Mouse (Mus musculus) heart, embryonic 13.5 days (tissue): ENCODE data around the gene Gbp3. TPM values are rescaled to one million over a fixed set of nuclear protein-coding genes. Genes with fewer than 3 reads are reported as not detected.
A peak's percentile ranks its signal among the peaks of the same experiment; 100 is the strongest.
"Not testable (repeated sequence)": the region's sequence is repeated elsewhere in the genome, so short reads cannot be mapped to it uniquely, and the experiment has no call there.

Experiments
- ATAC-seq: fragments of 200-750 bp; cut with Nextera tagmentation; 2 replicates; pipeline ENCODE4 v1.8.0; 2017; ENCODE audit warnings: moderate TSS enrichment; ENCODE audit not compliant: insufficient number of reproducible peaks, low FRiP score, low TSS enrichment; ENCODE audit errors: extremely low read depth
- H3K27ac ChIP-seq: fragments of 300-500 bp; sonication (generic); replicated peaks from 2 replicates; pipeline ENCODE4 v1.5.1; 2015; ENCODE audit warnings: moderate library complexity, mild to moderate bottlenecking, inconsistent platforms
- H3K27me3 ChIP-seq: fragments of 300-500 bp; sonication (generic); replicated peaks from 2 replicates; pipeline ENCODE4 v1.6.1; 2015; ENCODE audit warnings: mild to moderate bottlenecking, inconsistent platforms
- H3K36me3 ChIP-seq: fragments of 300-500 bp; sonication (generic); 2 replicates; pipeline ENCODE4 v1.6.1; 2015; ENCODE audit warnings: mild to moderate bottlenecking, inconsistent platforms
- H3K4me1 ChIP-seq: fragments of 300-500 bp; sonication (generic); 2 replicates; pipeline ENCODE4 v1.6.1; 2015; ENCODE audit warnings: inconsistent platforms
- H3K4me2 ChIP-seq: fragments of 300-500 bp; sonication (generic); 2 replicates; pipeline ENCODE4 v1.6.1; 2015; ENCODE audit warnings: inconsistent platforms, mild to moderate bottlenecking, moderate library complexity
- H3K4me3 ChIP-seq: fragments of 300-500 bp; sonication (generic); 2 replicates; pipeline ENCODE4 v1.5.1; 2015; ENCODE audit warnings: moderate library complexity, mild to moderate bottlenecking, inconsistent platforms
- H3K9ac ChIP-seq: fragments of 300-500 bp; sonication (generic); 2 replicates; pipeline ENCODE4 v1.6.1; 2015; ENCODE audit warnings: inconsistent platforms, mild to moderate bottlenecking, moderate library complexity
- H3K9me3 ChIP-seq: fragments of 300-500 bp; sonication (generic); 2 replicates; pipeline ENCODE4 v1.6.1; 2016; ENCODE audit warnings: inconsistent platforms
- WGBS: fragments of 180-500 bp; shearing (Covaris S2); methylation state at CpG from one replicate; pipeline ENCODE4 v1.1.7; 2015; ENCODE audit warnings: mixed read lengths; 5-methylcytosine and 5-hydroxymethylcytosine counted together
- polyA plus RNA-seq: library from polyadenylated mRNA; unstranded; fragments of >200 nt; fragmentation: Nextera tagmentation; extraction: Ambion mirVana; gene quantifications from 2 replicates; pipeline ENCODE4 v1.2.1, GENCODE M21; 2015

The Gbp3 gene
- 1.6 and 2.2 TPM in 2 replicates for polyA plus RNA-seq

DNA sequence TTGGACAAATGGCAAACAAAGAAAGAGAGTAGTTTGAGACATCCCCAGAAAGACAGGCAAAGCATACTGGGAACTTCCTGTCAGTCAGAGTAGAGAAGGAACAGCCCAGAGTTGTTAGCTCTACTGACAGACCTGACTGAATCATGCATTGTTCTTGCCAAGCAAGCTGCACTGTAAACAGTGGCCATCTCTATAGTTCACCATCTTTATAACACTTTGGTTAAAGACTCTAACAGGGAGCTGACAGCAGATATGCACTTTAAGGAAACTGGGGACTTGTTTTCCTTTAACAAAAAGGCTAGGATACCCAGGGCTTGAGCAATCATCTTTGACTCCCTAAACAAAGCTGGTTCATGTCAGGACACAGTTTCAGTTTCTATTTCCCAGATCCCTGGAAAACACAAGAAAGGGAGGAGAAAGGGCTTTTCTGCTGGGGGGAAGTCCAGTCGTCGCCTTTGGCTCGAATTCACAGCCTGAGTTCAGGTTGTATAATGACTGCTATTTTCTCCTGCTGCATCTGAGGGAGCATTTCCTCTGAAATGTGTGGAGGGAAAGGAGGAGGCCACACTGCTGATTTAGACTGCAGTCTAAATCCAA lies at the start of gene Gbp3:
Gene Gbp3, plus strand, starts transcription at position 395 of the 597 bp plus-strand sequence.
- no peak for ATAC-seq
- Histone ChIP-seq H3K36me3 (no peaks in the 10 kb centered on the region), H3K27ac (peak within 1 kb of the TSS; percentile 45), H3K4me3 (peak within 1 kb of the TSS; percentile 57), H3K27me3 (no peaks in the 10 kb centered on the region), H3K9ac (peak within 1 kb of the TSS; percentile 72), H3K4me1 (peaks cover 8% of the 10 kb centered on the region), H3K9me3 (no peaks in the 10 kb centered on the region), H3K4me2 (peak within 1 kb of the TSS; percentile 71)
- 23% methylated on average over 3 of the region's 3 CpGs for WGBS

DNA sequence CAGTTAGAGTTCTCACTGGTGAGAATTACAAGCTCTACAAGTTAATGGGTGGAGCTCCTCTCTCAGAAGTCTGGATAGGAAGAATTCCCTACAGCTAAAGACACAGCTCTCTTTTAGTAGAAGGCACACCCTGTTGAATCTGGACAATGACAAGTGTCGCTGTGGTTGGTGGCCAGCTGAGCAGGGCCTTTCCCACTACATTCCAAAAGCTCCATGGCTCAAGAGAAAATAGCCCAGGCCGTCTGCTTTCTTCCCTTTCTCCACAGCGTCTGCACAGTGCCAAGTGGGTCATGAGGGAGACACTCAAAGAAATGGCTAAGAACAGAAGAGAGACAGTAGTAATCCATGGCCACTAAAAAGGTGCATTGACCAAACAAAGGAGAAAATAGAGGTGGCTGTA lies 31.7 kb upstream of the Gbp3 start:
- H3K36me3 ChIP-seq = no peaks in the 10 kb centered on the region
- no peaks in the 10 kb centered on the region; the same call in none of the 2 replicates for H3K27me3 ChIP-seq
- H3K27ac ChIP-seq = no peak overlapping the region
- WGBS = 63% methylated on average over 3 of the region's 3 CpGs
- peaks cover 4% of the 10 kb centered on the region; the same call in 1 of the 2 replicates for H3K4me1 ChIP-seq
- H3K4me2 ChIP-seq = no peak overlapping the region
- H3K9ac ChIP-seq = no peak overlapping the region
- ATAC-seq = no peak
- no peak overlapping the region for H3K4me3 ChIP-seq
- 0 out of 2 replicates have a peak, but pooled peaks cover 2% of the 10 kb centered on the region for H3K9me3 ChIP-seq

DNA sequence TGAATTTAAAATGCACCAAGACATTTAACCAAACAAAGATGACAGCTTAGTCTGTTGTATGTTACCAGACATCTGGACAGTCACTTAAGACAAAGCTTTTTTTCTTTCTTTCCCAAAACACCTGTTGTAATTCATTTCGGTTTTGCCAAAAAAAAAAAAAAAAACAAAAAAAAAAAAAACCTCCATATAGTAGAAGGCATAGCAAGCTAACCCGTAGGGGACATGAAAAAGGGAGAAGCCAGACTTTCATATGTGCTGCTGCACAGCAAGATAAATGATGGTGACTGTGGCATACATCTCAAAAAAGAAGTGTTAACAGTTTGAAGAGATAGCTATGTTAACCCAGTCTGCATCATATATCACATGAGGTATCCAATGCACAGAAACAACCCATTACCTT lies 30.2 kb upstream of the Gbp3 start:
- H3K9ac ChIP-seq = peak overlapping the region; percentile 78
- H3K9me3 ChIP-seq = 0 out of 2 replicates have a peak, but pooled peaks cover 2% of the 10 kb centered on the region
- H3K4me3 ChIP-seq = peak overlapping the region; percentile 71
- no peak for ATAC-seq
- no peaks in the 10 kb centered on the region; the same call in none of the 2 replicates for H3K27me3 ChIP-seq
- peak overlapping the region; percentile 87 for H3K4me2 ChIP-seq
- no peak overlapping the region for H3K27ac ChIP-seq
- H3K36me3 ChIP-seq = no peaks in the 10 kb centered on the region
- peaks cover 4% of the 10 kb centered on the region; the same call in 1 of the 2 replicates for H3K4me1 ChIP-seq
- WGBS = 34% methylated on average over 2 of the region's 2 CpGs

DNA sequence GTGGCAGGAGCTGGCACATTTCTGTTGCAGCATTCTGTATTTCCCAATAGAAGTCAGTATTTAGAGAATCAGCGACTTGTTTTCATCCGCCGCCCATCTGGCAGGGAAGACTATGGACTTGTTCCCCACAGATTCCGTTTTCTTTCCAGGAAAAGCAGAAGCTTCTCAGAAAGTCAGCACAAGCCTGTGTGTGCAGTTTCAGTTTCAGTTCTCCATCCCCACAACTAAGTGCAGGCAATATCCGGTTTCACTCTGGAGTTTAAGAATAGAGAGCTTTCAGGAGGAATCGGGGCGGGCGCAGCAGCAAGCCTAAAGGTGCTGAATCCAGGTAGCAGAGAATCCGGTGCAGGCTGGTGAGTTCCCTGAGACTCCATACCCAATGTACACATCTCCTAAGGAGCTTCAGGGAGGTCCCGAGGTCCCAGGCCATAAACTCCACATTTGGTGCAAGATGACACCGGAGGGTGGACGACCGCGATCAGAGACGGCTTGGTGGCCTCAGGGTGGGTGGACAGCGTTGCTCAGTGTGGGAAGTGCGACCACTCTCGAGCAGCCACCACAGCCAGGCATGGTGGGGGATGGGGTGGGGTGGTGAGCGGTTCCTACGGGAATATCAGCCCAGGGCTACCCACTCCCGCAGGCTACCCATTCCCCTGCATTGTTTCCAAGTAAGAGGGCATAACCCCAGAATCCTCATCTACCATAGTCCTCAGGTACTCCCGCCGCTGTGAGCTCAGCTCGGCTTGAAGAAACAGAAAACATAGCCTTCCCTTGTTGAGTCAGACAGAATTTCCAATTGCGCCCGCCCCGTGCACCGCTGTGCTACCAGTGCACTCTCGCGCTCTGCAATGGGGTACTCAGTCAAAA lies 29.5 kb upstream of the Gbp3 start, which contains the start of gene Gbp7:
Gene Gbp7, plus strand, starts transcription at position 256 of the 867 bp plus-strand sequence.
- Histone ChIP-seq H3K9ac (peak within 1 kb of the TSS; percentile 78), H3K4me3 (peak within 1 kb of the TSS; percentile 71), H3K27me3 (no peaks in the 10 kb centered on the region; the same call in none of the 2 replicates), H3K9me3 (no peaks in the 10 kb centered on the region), H3K27ac (0 out of 2 replicates have a peak within 1 kb of the TSS, but pooled peaks have one; percentile 6), H3K36me3 (no peaks in the 10 kb centered on the region), H3K4me2 (peak within 1 kb of the TSS; percentile 87), H3K4me1 (peaks cover 4% of the 10 kb centered on the region; the same call in 1 of the 2 replicates)
- no peak; the same call in none of the 2 replicates for ATAC-seq
- under 1% methylated on average over 30 of the region's 30 CpGs for WGBS

DNA sequence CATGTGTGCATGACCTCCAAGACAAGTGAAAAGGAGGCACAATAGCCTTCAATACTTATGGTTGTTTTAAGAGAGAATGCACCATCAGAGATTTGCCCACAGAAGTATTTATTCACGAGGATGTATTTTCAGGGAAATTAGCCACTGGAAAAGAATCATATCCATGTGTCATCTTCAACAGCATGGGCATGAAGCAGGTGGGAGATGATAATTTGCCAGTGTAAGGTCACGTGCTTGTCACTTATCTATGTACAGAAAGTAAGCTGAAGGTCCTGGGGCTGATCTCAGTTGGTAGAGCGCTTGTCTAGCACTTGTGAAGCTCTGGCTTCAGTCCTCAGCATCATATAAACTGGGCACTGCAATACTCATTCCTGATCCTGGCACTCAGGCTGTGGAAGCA lies 28.2 kb upstream of the Gbp3 start:
- Histone ChIP-seq H3K4me2 (no peak overlapping the region), H3K4me3 (no peak overlapping the region), H3K9me3 (no peaks in the 10 kb centered on the region), H3K9ac (no peak overlapping the region), H3K36me3 (no peaks in the 10 kb centered on the region), H3K27ac (no peak overlapping the region), H3K27me3 (no peaks in the 10 kb centered on the region; the same call in none of the 2 replicates), H3K4me1 (peaks cover 4% of the 10 kb centered on the region; the same call in 1 of the 2 replicates)
- no peak for ATAC-seq
- 74% methylated on average over 3 of the region's 3 CpGs for WGBS

DNA sequence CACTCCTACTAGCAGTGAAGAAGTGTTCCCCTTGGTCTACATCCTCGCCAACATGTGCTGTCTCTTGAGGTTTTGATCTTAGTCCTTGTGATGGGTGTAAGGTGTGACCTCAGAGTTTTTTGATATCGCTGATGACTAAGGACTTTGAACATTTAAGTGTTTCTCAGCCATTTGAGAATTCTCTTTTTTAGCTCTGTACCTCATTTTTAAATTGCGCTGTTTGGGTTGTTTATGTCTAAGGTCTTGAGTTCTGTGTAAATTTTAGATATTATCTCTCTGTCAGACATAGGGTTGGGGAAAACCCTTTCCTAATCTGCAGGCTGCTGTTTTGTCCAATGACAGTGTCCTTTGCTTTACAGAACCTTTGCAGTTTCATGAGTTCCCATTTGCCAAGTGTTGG lies 26.6 kb upstream of the Gbp3 start:
- Histone ChIP-seq H3K9ac (no peak overlapping the region), H3K4me1 (peaks cover 4% of the 10 kb centered on the region; the same call in 1 of the 2 replicates), H3K4me3 (no peak overlapping the region), H3K36me3 (no peaks in the 10 kb centered on the region), H3K9me3 (no peaks in the 10 kb centered on the region), H3K27ac (no peak overlapping the region), H3K27me3 (no peaks in the 10 kb centered on the region; the same call in none of the 2 replicates), H3K4me2 (no peak overlapping the region)
- no peak for ATAC-seq
- WGBS = 71% methylated on average over 3 of the region's 3 CpGs

DNA sequence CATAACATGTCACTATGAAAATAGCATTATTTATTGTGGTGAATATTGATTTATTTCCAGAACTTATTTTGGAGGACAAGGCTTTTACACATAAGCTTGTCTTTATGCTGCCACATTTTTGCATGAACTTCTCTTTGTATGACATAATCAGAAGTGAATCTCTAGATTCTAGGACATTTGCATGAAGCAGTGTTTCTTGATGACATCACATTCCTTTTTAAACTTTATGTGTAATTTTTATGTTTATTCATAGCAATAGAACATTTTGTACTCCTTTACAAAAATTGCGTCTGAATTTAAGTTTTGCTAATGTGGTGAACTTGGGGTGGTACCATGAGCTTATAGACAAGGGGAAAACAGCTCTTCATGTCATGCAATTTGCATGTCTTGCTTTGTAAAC lies 24.2 kb upstream of the Gbp3 start:
- H3K4me3 ChIP-seq = no peak overlapping the region
- no peak for ATAC-seq
- WGBS = 56% methylated on average over 1 of the region's 1 CpGs

DNA sequence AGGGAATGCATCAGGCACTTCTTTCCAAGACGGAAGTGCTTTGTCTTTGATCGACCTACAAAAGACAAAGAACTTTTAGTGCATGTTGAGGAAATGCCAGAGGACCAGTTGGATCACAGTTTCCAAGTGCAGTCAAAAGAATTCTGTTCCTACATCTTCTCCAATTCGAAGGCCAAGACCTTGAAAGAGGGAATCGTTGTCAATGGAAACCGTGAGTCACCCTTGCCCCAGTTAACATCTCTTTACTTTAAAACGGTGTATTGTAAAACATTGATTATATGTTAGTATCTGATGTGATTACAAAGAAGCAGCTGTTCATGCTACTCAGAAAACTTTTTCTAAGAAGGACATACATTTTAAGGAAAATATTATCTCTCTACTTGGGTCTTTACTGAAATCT lies 18.4 kb upstream of the Gbp3 start:
- no peaks in the 10 kb centered on the region for H3K9me3 ChIP-seq
- no peak overlapping the region for H3K27ac ChIP-seq
- H3K4me3 ChIP-seq = no peak overlapping the region
- ATAC-seq = no peak
- H3K4me2 ChIP-seq = no peak overlapping the region
- H3K36me3 ChIP-seq = no peaks in the 10 kb centered on the region
- H3K4me1 ChIP-seq = no peaks in the 10 kb centered on the region
- 73% methylated on average over 6 of the region's 6 CpGs for WGBS
- no peak overlapping the region for H3K9ac ChIP-seq
- no peaks in the 10 kb centered on the region for H3K27me3 ChIP-seq

More for the DNA sequence above, 24.2 kb upstream of the Gbp3 start:
- no peak overlapping the region for H3K9ac ChIP-seq
- no peaks in the 10 kb centered on the region for H3K4me1 ChIP-seq
- H3K9me3 ChIP-seq = no peaks in the 10 kb centered on the region
- H3K27me3 ChIP-seq = no peaks in the 10 kb centered on the region; the same call in none of the 2 replicates
- no peak overlapping the region for H3K4me2 ChIP-seq
- H3K27ac ChIP-seq = no peak overlapping the region
- H3K36me3 ChIP-seq = no peaks in the 10 kb centered on the region

DNA sequence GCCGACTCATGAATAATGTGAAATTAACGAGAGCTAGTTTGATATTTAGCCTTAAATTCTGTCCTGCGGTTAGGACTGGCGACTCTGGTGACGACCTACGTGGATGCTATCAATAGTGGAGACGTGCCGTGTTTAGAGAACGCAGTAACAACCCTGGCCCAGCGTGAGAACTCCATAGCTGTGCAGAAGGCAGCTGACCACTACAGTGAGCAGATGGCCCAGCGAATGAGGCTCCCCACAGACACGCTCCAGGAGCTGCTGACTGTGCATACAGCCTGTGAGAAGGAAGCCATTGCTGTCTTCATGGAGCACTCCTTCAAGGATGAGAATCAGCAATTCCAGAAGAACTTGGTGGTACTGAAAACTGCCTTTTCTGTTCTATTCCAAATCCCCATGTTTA lies 17.1 kb upstream of the Gbp3 start:
- H3K9me3 ChIP-seq, H3K4me3 ChIP-seq, ATAC-seq, H3K27me3 ChIP-seq, H3K4me2 ChIP-seq, H3K36me3 ChIP-seq, H3K4me1 ChIP-seq, H3K9ac ChIP-seq, H3K27ac ChIP-seq: not testable (repeated sequence)
- 78% methylated on average over 12 of the region's 12 CpGs for WGBS

DNA sequence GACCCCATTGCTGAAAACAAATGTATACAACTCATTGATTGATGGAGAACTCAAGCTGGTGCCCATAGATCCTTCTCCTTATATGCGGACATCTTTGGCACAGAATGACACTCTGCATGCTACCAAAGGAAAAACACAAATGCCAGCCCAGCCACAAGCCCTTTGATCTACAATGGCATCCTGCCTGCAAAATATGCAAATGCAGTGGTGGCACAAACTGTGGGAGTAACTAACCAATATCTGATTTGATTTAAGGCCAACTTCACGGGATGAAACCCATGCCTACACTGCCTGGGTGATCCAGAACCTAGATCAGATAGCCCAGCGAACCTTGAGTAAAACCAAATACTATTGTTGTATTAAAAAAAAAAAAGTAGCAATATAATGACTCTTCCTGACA lies 13.1 kb upstream of the Gbp3 start:
- Histone ChIP-seq H3K9ac (no peak overlapping the region), H3K4me2 (no peak overlapping the region), H3K4me1 (no peaks in the 10 kb centered on the region), H3K36me3 (no peaks in the 10 kb centered on the region), H3K4me3 (no peak overlapping the region), H3K27me3 (no peaks in the 10 kb centered on the region), H3K27ac (no peak overlapping the region), H3K9me3 (no peaks in the 10 kb centered on the region)
- ATAC-seq = no peak
- 78% methylated on average over 3 of the region's 3 CpGs for WGBS

DNA sequence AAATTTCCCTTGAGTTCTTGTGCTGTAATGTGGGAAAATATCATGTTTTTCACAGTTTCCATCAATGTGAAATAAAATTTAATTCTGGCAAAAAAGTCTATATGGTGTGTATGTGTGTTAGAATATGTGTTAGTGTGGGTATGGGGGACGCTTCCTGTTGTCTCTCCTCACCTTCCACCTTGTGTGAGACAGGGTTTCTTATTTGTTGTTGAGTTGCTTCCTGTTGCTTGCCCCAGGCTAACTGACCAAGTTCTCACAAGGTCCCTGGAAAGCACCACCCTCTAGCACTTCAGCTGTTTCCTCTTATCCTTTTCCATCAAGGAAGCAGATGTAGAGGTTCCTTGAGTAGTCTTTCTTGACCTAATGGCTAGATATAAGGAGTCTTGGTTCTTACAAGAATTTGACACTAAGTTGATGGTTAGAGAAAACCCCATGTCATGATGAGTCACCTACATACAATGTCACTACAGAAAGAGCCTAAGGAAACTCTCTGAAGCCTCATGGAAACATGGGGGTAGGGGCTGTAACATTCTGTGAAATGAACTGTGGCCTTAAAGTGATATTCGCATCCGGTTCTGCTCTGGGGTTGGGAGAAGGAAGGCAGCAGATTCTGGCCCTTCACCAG lies 9.7 kb upstream of the Gbp3 start:
- no peaks in the 10 kb centered on the region for H3K36me3 ChIP-seq
- H3K4me3 ChIP-seq = no peak overlapping the region
- H3K27ac ChIP-seq = no peak overlapping the region
- no peak overlapping the region for H3K4me2 ChIP-seq
- no peaks in the 10 kb centered on the region for H3K9me3 ChIP-seq
- no peak for ATAC-seq
- WGBS = 77% methylated on average over 3 of the region's 3 CpGs
- H3K9ac ChIP-seq = no peak overlapping the region
- no peaks in the 10 kb centered on the region for H3K27me3 ChIP-seq
- H3K4me1 ChIP-seq = no peaks in the 10 kb centered on the region
